Mouse (Mus musculus) limb, embryonic 10.5 days (tissue): ENCODE measurements around the gene Zbtb7b. TPM values are rescaled to one million over a fixed set of nuclear protein-coding genes. Genes with fewer than 3 reads are reported as not detected.

Experiments
- DNase-seq: peaks from one replicate; pipeline ENCODE4 v3.0.0-alpha.2; 2017; ENCODE audit warnings: low spot score
- H3K27ac ChIP-seq: fragments of 300-500 bp; sonication (generic); 2 replicates; pipeline ENCODE4 v1.5.1; 2016; ENCODE audit warnings: mild to moderate bottlenecking
- H3K27me3 ChIP-seq: fragments of 300-500 bp; sonication (generic); 2 replicates; pipeline ENCODE4 v1.6.1; 2016; ENCODE audit warnings: low read depth, mild to moderate bottlenecking; ENCODE audit not compliant: poor library complexity, severe bottlenecking
- H3K36me3 ChIP-seq: fragments of 300-500 bp; sonication (generic); 2 replicates; pipeline ENCODE4 v1.6.1; 2016; ENCODE audit warnings: mild to moderate bottlenecking, moderate library complexity
- H3K4me1 ChIP-seq: fragments of 300-500 bp; sonication (generic); 2 replicates; pipeline ENCODE4 v1.6.1; 2016
- H3K4me3 ChIP-seq: fragments of 300-500 bp; sonication (generic); 2 replicates; pipeline ENCODE4 v1.5.1; 2016; ENCODE audit warnings: mild to moderate bottlenecking, moderate library complexity
- H3K9me3 ChIP-seq: fragments of 300-500 bp; sonication (generic); replicated peaks from 2 replicates; pipeline ENCODE4 v1.6.1; 2016; ENCODE audit warnings: mild to moderate bottlenecking
- WGBS: fragments of 180-500 bp; shearing (Covaris S2); methylation state at CpG from one replicate; pipeline ENCODE4 v1.1.7; 2016; 5-methylcytosine and 5-hydroxymethylcytosine counted together
- polyA plus RNA-seq: library from polyadenylated mRNA; unstranded; fragments of >200 nt; fragmentation: Nextera tagmentation; extraction: Ambion mirVana; gene quantifications from 2 replicates; pipeline ENCODE4 v1.2.1, GENCODE M21; 2016

Gene Zbtb7b
- polyA plus RNA-seq, 1 experiment from 2014 or later: 0.49 TPM

- DNase-seq: no peak
- Histone ChIP-seq H3K27me3 (no peaks in the 10 kb centered on the region), H3K9me3 (no peaks in the 10 kb centered on the region), H3K4me1 (peaks cover 39% of the 10 kb centered on the region), H3K27ac (no peak overlapping the region), H3K36me3 (peaks cover 67% of the 10 kb centered on the region), H3K4me3 (no peak overlapping the region)
- 89% methylated on average over 5 of the region's 5 CpGs for WGBS
Measured at GRCm38 (mm10) chr3:89424416-89425140, 30.0 kb upstream of the Zbtb7b start.

- H3K4me1 ChIP-seq: peaks cover 44% of the 10 kb centered on the region
- peak overlapping the region; percentile 87 for H3K27ac ChIP-seq
- DNase-seq: no peak
- 85% methylated on average over 6 of the region's 6 CpGs for WGBS
- H3K36me3 ChIP-seq: peaks cover 54% of the 10 kb centered on the region
- no peaks in the 10 kb centered on the region for H3K9me3 ChIP-seq
- peak overlapping the region; percentile 55 for H3K4me3 ChIP-seq
- no peaks in the 10 kb centered on the region for H3K27me3 ChIP-seq
Measured at GRCm38 (mm10) chr3:89422556-89423205, 28.1 kb upstream of the Zbtb7b start.

- peak; percentile 38 for DNase-seq
- peaks cover 47% of the 10 kb centered on the region for H3K36me3 ChIP-seq
- H3K27me3 ChIP-seq: no peaks in the 10 kb centered on the region
- peak overlapping the region; percentile 87 for H3K27ac ChIP-seq
- H3K4me1 ChIP-seq: peaks cover 44% of the 10 kb centered on the region
- H3K4me3 ChIP-seq: peak overlapping the region; percentile 55
- WGBS: 7% methylated on average over 22 of the region's 22 CpGs
- H3K9me3 ChIP-seq: no peaks in the 10 kb centered on the region
Measured at GRCm38 (mm10) chr3:89421810-89422473, 27.4 kb upstream of the Zbtb7b start.

GRCm38 (mm10) chr3:89421002-89421774, 26.6 kb upstream of the Zbtb7b start:
- peak; percentile 68 for DNase-seq
- no peaks in the 10 kb centered on the region for H3K9me3 ChIP-seq
- H3K4me1 ChIP-seq: peaks cover 50% of the 10 kb centered on the region
- H3K36me3 ChIP-seq: peaks cover 46% of the 10 kb centered on the region
- peak overlapping the region; percentile 87 for H3K27ac ChIP-seq
- 3% methylated on average over 11 of the region's 11 CpGs for WGBS
- H3K4me3 ChIP-seq: peak overlapping the region; percentile 55
- H3K27me3 ChIP-seq: no peaks in the 10 kb centered on the region

GRCm38 (mm10) chr3:89420421-89420820, 25.8 kb upstream of the Zbtb7b start:
- Histone ChIP-seq H3K9me3 (no peaks in the 10 kb centered on the region), H3K27me3 (no peaks in the 10 kb centered on the region), H3K27ac (peak overlapping the region; percentile 87), H3K36me3 (peaks cover 46% of the 10 kb centered on the region), H3K4me1 (peaks cover 50% of the 10 kb centered on the region), H3K4me3 (peak overlapping the region; percentile 73)
- DNase-seq: no peak
- WGBS: 43% methylated on average over 2 of the region's 2 CpGs

- DNase-seq: no peak
- Histone ChIP-seq H3K4me1 (peaks cover 50% of the 10 kb centered on the region), H3K36me3 (peaks cover 46% of the 10 kb centered on the region), H3K27me3 (no peaks in the 10 kb centered on the region), H3K27ac (peak overlapping the region; percentile 88), H3K4me3 (peak overlapping the region; percentile 73), H3K9me3 (no peaks in the 10 kb centered on the region)
- 22% methylated on average over 3 of the region's 3 CpGs for WGBS
Measured at GRCm38 (mm10) chr3:89419981-89420380, 25.4 kb upstream of the Zbtb7b start.

GRCm38 (mm10) chr3:89419571-89419970, 25.0 kb upstream of the Zbtb7b start:
- H3K27ac ChIP-seq: peak overlapping the region; percentile 88
- no peaks in the 10 kb centered on the region for H3K27me3 ChIP-seq
- H3K4me1 ChIP-seq: peaks cover 50% of the 10 kb centered on the region
- peaks cover 46% of the 10 kb centered on the region for H3K36me3 ChIP-seq
- H3K9me3 ChIP-seq: no peaks in the 10 kb centered on the region
- peak overlapping the region; percentile 73 for H3K4me3 ChIP-seq
- DNase-seq: peak; percentile 62
- 2% methylated on average over 9 of the region's 9 CpGs for WGBS

- peak overlapping the region; percentile 73 for H3K4me3 ChIP-seq
- H3K4me1 ChIP-seq: peaks cover 50% of the 10 kb centered on the region
- peak; percentile 84 for DNase-seq
- under 1% methylated on average over 16 of the region's 16 CpGs for whole genome bisulfite sequencing
- H3K27ac ChIP-seq: peak overlapping the region; percentile 88
- no peaks in the 10 kb centered on the region for H3K27me3 ChIP-seq
- no peaks in the 10 kb centered on the region for H3K9me3 ChIP-seq
- H3K36me3 ChIP-seq: peaks cover 46% of the 10 kb centered on the region
Measured at GRCm38 (mm10) chr3:89418861-89419250, 24.3 kb upstream of the Zbtb7b start.

GRCm38 (mm10) chr3:89418170-89418860, 23.7 kb upstream of the Zbtb7b start, which contains the start of the genes Cks1b and Shc1:
Cks1b (minus strand) TSS chr3:89418383.
Shc1 (plus strand) TSS chr3:89418443.
- DNase-seq: peak; percentile 88
- Histone ChIP-seq H3K4me1 (peaks cover 48% of the 10 kb centered on the region), H3K4me3 (peak within 1 kb of the TSS; percentile 73), H3K36me3 (peaks cover 45% of the 10 kb centered on the region), H3K27me3 (no peaks in the 10 kb centered on the region), H3K27ac (peak within 1 kb of the TSS; percentile 88), H3K9me3 (no peaks in the 10 kb centered on the region)
- under 1% methylated on average over 39 of the region's 39 CpGs for WGBS

- H3K9me3 ChIP-seq: no peaks in the 10 kb centered on the region
- H3K4me1 ChIP-seq: peaks cover 43% of the 10 kb centered on the region
- H3K4me3 ChIP-seq: peak overlapping the region; percentile 73
- WGBS: 0% methylated on average over 20 of the region's 20 CpGs
- H3K36me3 ChIP-seq: peaks cover 45% of the 10 kb centered on the region
- peak overlapping the region; percentile 88 for H3K27ac ChIP-seq
- no peaks in the 10 kb centered on the region for H3K27me3 ChIP-seq
- peak; percentile 93 for DNase-seq
Measured at GRCm38 (mm10) chr3:89417840-89418169, 23.2 kb upstream of the Zbtb7b start.

GRCm38 (mm10) chr3:89417131-89417530, 22.6 kb upstream of the Zbtb7b start:
- DNase-seq: no peak
- Histone ChIP-seq H3K4me1 (peaks cover 38% of the 10 kb centered on the region), H3K9me3 (no peaks in the 10 kb centered on the region), H3K27me3 (no peaks in the 10 kb centered on the region), H3K36me3 (peaks cover 42% of the 10 kb centered on the region), H3K27ac (peak overlapping the region; percentile 88), H3K4me3 (peak overlapping the region; percentile 73)
- WGBS: 36% methylated on average over 2 of the region's 2 CpGs

- H3K27me3 ChIP-seq: no peaks in the 10 kb centered on the region
- 97% methylated on average over 8 of the region's 8 CpGs for WGBS
- peak overlapping the region; percentile 73 for H3K4me3 ChIP-seq
- H3K4me1 ChIP-seq: peaks cover 32% of the 10 kb centered on the region
- H3K36me3 ChIP-seq: peaks cover 42% of the 10 kb centered on the region
- DNase-seq: no peak
- no peaks in the 10 kb centered on the region for H3K9me3 ChIP-seq
- H3K27ac ChIP-seq: no peak overlapping the region
Measured at GRCm38 (mm10) chr3:89416158-89416557, 21.6 kb upstream of the Zbtb7b start.
